Mouse (Mus musculus) neural tube, embryonic 11.5 days (tissue): Measurements from ENCODE around the gene Ilf2. TPM values are rescaled to one million over a fixed set of nuclear protein-coding genes. Genes with fewer than 3 reads are reported as not detected.
A peak's percentile ranks its signal among the peaks of the same experiment; 100 is the strongest.

Experiments used
- ATAC-seq: fragments of 200-750 bp; cut with Nextera tagmentation; 2 replicates; pipeline ENCODE4 v1.8.0; 2017; ENCODE audit warnings: moderate number of reproducible peaks, mild to moderate bottlenecking, moderate TSS enrichment, moderate library complexity; ENCODE audit not compliant: insufficient read depth, low FRiP score, low TSS enrichment
- DNase-seq: peaks from one replicate; pipeline ENCODE4 v3.0.0-alpha.2; 2015; ENCODE audit warnings: low spot score
- H3K27ac ChIP-seq: fragments of 300-500 bp; sonication (generic); 2 replicates; pipeline ENCODE4 v1.5.1; 2014; ENCODE audit warnings: low read depth, mild to moderate bottlenecking, low read length
- H3K27me3 ChIP-seq: fragments of 300-500 bp; sonication (generic); 2 replicates; pipeline ENCODE4 v1.6.1; 2014; ENCODE audit warnings: mild to moderate bottlenecking, low read length, mixed read lengths; ENCODE audit not compliant: control insufficient read depth, insufficient read depth
- H3K36me3 ChIP-seq: fragments of 300-500 bp; sonication (generic); 2 replicates; pipeline ENCODE4 v1.6.1; 2014; ENCODE audit warnings: mild to moderate bottlenecking, low read length, moderate library complexity, mixed read lengths; ENCODE audit not compliant: control insufficient read depth, insufficient read depth
- H3K4me1 ChIP-seq: fragments of 300-500 bp; sonication (generic); 2 replicates; pipeline ENCODE4 v1.6.1; 2014; ENCODE audit warnings: low read length, mixed read lengths; ENCODE audit not compliant: control insufficient read depth, insufficient read depth
- H3K4me2 ChIP-seq: fragments of 300-500 bp; sonication (generic); 2 replicates; pipeline ENCODE4 v1.6.1; 2014; ENCODE audit warnings: low read depth, mild to moderate bottlenecking, moderate library complexity
- H3K4me3 ChIP-seq: fragments of 300-500 bp; sonication (generic); 2 replicates; pipeline ENCODE4 v1.5.1; 2014; ENCODE audit warnings: low read depth, low read length
- H3K9ac ChIP-seq: fragments of 300-500 bp; sonication (generic); 2 replicates; pipeline ENCODE4 v1.6.1; 2014; ENCODE audit warnings: mild to moderate bottlenecking, low read length
- H3K9me3 ChIP-seq: fragments of 300-500 bp; sonication (generic); 2 replicates; pipeline ENCODE4 v1.6.1; 2016; ENCODE audit warnings: low read length; ENCODE audit not compliant: control insufficient read depth
- WGBS: fragments of 180-500 bp; shearing (Covaris S2); extraction: QIAGEN DNeasy Blood & Tissue Kit; methylation state at CpG from one replicate; pipeline ENCODE4 v1.1.7; 2014; 5-methylcytosine and 5-hydroxymethylcytosine counted together
- polyA plus RNA-seq: library from polyadenylated mRNA; unstranded; fragments of >200 nt; fragmentation: Nextera tagmentation; extraction: Ambion mirVana; gene quantifications from 2 replicates; pipeline ENCODE4 v1.2.1, GENCODE M21; 2014

Ilf2 gene
- polyA plus RNA-seq, 1 experiment from 2014 or later, result 333 TPM

DNA sequence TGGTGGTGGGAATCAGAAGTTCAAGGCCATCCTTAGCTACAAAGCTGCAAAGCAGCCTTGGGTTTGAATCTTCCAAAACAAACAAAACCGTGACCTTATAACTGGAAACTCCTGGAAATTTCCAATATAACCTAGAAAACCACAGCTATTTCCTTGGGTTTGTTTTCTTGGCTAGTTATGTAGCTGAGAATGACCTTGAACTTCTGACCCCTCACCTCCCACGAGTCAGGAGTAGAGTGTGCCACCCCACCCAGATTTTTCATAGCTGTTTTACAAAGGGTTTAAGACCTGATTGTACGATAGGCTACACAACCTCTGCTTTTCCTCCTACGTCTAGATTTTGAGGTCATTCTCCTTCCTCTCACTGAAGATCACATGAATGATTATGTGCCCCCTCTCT lies 38.8 kb upstream of the Ilf2 start:
- Histone ChIP-seq H3K27me3 (no peaks in the 10 kb centered on the region), H3K9ac (no peak overlapping the region), H3K27ac (no peak overlapping the region), H3K4me2 (no peak overlapping the region), H3K4me1 (peaks cover under 1% of the 10 kb centered on the region; the same call in 1 of the 2 replicates), H3K36me3 (no peaks in the 10 kb centered on the region), H3K9me3 (no peaks in the 10 kb centered on the region), H3K4me3 (no peak overlapping the region)
- 78% methylated on average over 4 of the region's 4 CpGs for WGBS
- DNase-seq, result no peak
- no peak for ATAC-seq

DNA sequence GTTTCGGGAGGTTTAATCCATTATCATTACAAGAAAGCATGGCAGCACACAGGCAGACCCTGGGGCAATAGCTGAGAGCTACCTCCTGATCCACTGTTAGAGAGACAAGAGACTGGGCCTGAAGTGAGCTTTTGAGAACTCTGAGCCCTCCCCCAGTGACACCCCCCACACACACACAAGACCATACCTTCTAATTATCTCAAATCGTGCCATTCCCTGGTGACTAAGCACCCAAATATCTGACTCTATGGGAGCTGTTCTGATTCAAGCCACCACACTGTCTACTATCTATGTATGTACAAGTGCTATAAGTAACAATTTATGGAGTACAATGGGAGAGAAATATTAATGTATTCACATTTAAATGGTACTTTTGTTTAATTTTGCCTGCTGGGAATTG lies 35.2 kb upstream of the Ilf2 start:
- H3K9ac ChIP-seq, result no peak overlapping the region
- H3K4me2 ChIP-seq, result no peak overlapping the region
- H3K9me3 ChIP-seq, result no peaks in the 10 kb centered on the region
- no peaks in the 10 kb centered on the region for H3K4me1 ChIP-seq
- 90% methylated on average over 2 of the region's 2 CpGs for whole genome bisulfite sequencing
- no peak overlapping the region for H3K4me3 ChIP-seq
- no peak overlapping the region for H3K27ac ChIP-seq
- DNase-seq (no peak), ATAC-seq (no peak)
- no peaks in the 10 kb centered on the region for H3K27me3 ChIP-seq
- no peaks in the 10 kb centered on the region for H3K36me3 ChIP-seq

DNA sequence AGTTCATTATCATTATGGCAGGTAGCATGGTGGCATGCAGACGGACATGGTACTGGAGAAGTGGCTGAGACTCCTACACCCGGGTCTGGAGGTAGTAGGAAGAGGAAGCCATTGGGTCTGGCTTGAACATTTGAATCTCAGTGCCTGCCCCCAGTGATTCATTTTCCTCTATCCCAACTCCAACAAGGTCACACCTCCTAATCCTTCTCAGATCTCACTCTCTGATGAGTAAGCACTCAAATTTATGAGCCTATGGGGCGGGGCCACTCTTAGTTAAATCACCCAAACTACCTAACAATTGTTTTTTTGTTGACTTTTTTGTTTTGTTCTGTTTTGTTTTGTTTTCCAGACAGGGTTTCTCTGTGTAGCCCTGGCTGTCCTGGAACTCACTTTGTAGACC lies 31.9 kb upstream of the Ilf2 start:
- Histone ChIP-seq H3K4me1 (peaks cover 11% of the 10 kb centered on the region), H3K36me3 (no peaks in the 10 kb centered on the region), H3K27ac (no peak overlapping the region), H3K27me3 (no peaks in the 10 kb centered on the region), H3K4me3 (no peak overlapping the region), H3K9me3 (no peaks in the 10 kb centered on the region), H3K9ac (no peak overlapping the region), H3K4me2 (no peak overlapping the region)
- 88% methylated on average over 3 of the region's 3 CpGs for WGBS
- ATAC-seq, result no peak
- DNase-seq, result no peak

GRCm38 (mm10) chr3:90445417-90446200 lies 30.3 kb upstream of the Ilf2 start:
- Histone ChIP-seq H3K27ac (peak overlapping the region; percentile 40; the same call in 1 of the 2 replicates), H3K9me3 (no peaks in the 10 kb centered on the region), H3K36me3 (no peaks in the 10 kb centered on the region), H3K4me2 (no peak overlapping the region; the same call in 1 of the 2 replicates), H3K4me1 (peaks cover 11% of the 10 kb centered on the region), H3K27me3 (no peaks in the 10 kb centered on the region), H3K9ac (no peak overlapping the region), H3K4me3 (no peak overlapping the region)
- 64% methylated on average over 11 of the region's 11 CpGs for WGBS
- no peak for DNase-seq
- no peak for ATAC-seq

DNA sequence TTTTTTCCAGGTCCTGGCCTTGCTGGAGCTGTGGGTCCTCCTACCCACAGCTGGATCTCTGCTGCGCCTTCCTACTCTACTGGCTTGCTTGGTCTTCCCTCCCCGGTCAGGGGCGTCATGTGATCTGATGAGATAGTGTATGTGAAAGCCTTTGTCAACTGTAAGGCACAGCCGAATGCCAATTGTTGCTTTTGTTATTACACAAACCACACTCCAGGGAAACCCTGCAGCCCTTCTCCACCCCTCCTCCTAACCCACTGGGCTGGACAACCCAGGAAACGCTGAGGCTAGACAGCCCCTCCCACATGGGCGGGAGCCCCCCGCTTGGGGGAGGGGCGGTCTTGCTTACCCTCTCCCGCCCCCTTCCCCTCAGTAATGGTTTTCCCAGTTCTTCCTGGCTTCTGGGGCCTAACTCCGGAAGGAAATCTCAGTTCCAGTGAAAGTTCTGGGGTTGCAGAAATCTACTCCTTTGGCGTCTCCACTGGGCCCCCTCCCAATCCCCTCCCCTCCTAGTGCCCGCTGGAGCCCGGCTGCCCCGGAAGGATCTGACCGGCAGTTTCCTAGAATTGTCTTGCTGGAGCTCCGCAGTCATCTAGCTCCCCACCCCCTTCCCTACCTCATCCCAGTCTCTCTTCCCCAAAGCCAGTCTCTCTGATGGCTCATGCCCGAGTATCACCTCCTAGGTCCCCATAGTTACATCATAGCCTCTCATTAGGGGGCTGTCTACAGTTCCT lies 29.4 kb upstream of the Ilf2 start:
- Histone ChIP-seq H3K27me3 (no peaks in the 10 kb centered on the region), H3K9ac (peak overlapping the region; percentile 50), H3K9me3 (no peaks in the 10 kb centered on the region), H3K4me3 (peak overlapping the region; percentile 16), H3K27ac (peak overlapping the region; percentile 90), H3K4me2 (peak overlapping the region; percentile 45), H3K4me1 (peaks cover 11% of the 10 kb centered on the region), H3K36me3 (no peaks in the 10 kb centered on the region)
- 2% methylated on average over 17 of the region's 17 CpGs for WGBS
- peak; percentile 93 for DNase-seq
- ATAC-seq, result peak; percentile 94

GRCm38 (mm10) chr3:90447123-90447494 lies 28.8 kb upstream of the Ilf2 start:
- H3K27me3 ChIP-seq, result no peaks in the 10 kb centered on the region
- no peaks in the 10 kb centered on the region for H3K36me3 ChIP-seq
- DNase-seq, result peak; percentile 68
- ATAC-seq, result peak; percentile 28; the same call in 1 of the 2 replicates
- H3K4me2 ChIP-seq, result peak overlapping the region; percentile 45
- H3K4me1 ChIP-seq, result peaks cover 11% of the 10 kb centered on the region
- H3K9ac ChIP-seq, result peak overlapping the region; percentile 50
- no peak overlapping the region for H3K4me3 ChIP-seq
- H3K9me3 ChIP-seq, result no peaks in the 10 kb centered on the region
- peak overlapping the region; percentile 90 for H3K27ac ChIP-seq
- WGBS, result 19% methylated on average over 7 of the region's 7 CpGs

GRCm38 (mm10) chr3:90448626-90449025 lies 27.3 kb upstream of the Ilf2 start:
- DNase-seq, result no peak

GRCm38 (mm10) chr3:90450874-90451273 lies 25.1 kb upstream of the Ilf2 start:
- no peaks in the 10 kb centered on the region for H3K9me3 ChIP-seq
- no peak overlapping the region for H3K9ac ChIP-seq
- H3K27me3 ChIP-seq, result no peaks in the 10 kb centered on the region
- WGBS, result 33% methylated on average over 10 of the region's 12 CpGs
- 0 out of 2 replicates have a peak overlapping the region, but pooled peaks have one; percentile 14 for H3K27ac ChIP-seq
- ATAC-seq, result no peak
- H3K4me3 ChIP-seq, result no peak overlapping the region
- no peak for DNase-seq
- peaks cover 11% of the 10 kb centered on the region for H3K4me1 ChIP-seq
- no peaks in the 10 kb centered on the region for H3K36me3 ChIP-seq
- H3K4me2 ChIP-seq, result no peak overlapping the region

More at GRCm38 (mm10) chr3:90448626-90449025, 27.3 kb upstream of the Ilf2 start:
- Histone ChIP-seq H3K27me3 (no peaks in the 10 kb centered on the region), H3K9me3 (no peaks in the 10 kb centered on the region), H3K4me3 (no peak overlapping the region), H3K9ac (no peak overlapping the region), H3K27ac (no peak overlapping the region), H3K4me1 (peaks cover 11% of the 10 kb centered on the region), H3K36me3 (no peaks in the 10 kb centered on the region), H3K4me2 (no peak overlapping the region)
- 34% methylated on average over 6 of the region's 6 CpGs for WGBS
- no peak for ATAC-seq
